15 mouse cellular contexts compared by ENCODE assay signal in genomic region chr14:51996231-51996841, GRCm38 (mm10). TPM values are rescaled to one million over a fixed set of nuclear protein-coding genes. Genes with fewer than 3 reads are reported as not detected.
DNase-seq lines count a peak whose midpoint lies in the region; ATAC-seq and TF ChIP-seq lines count a peak whose summit lies in the region.
"Had no signal": no experiment of that assay in that cellular context is flagged by ENCODE, and none has a peak within 500 bp of the region (broad histone marks: within the 10 kb centered on the region; RNA-seq: fewer than 3 reads in every experiment).

No protein-coding gene starts in this region.

- 84% methylated on average over 13 of the region's 13 CpGs for WGBS in kidney, adult 2 months
- 89% methylated on average over 13 of the region's 13 CpGs for WGBS in midbrain, embryonic 14.5 days
- 88% methylated on average over 13 of the region's 13 CpGs for WGBS in midbrain, embryonic 16.5 days

- no peak for ATAC-seq in CD4-positive, CD25-positive, alpha-beta regulatory T cell, adult 4 months
- ATAC-seq in midbrain, embryonic 14.5 days (ENCODE audit: low FRiP score, low TSS enrichment): no peak
- ATAC-seq in midbrain, embryonic 16.5 days: no peak
- ATAC-seq: activated CD4-positive, CD25-positive, alpha-beta regulatory T cell, adult 4 months had no signal

- TF ChIP-seq CTCF in kidney, adult 2 months (conservative IDR thresholded peaks at IDR 0.05; ENCODE audit: insufficient read depth, insufficient read length, low read depth, low read length): peak; percentile 34; the same call in 1 of the 2 replicates

- no peaks in the 10 kb centered on the region for H3K36me3 ChIP-seq in kidney, adult 2 months (ENCODE audit: control insufficient read depth, insufficient read depth, low read length)
- H3K36me3 ChIP-seq in midbrain, embryonic 14.5 days (ENCODE audit: control insufficient read depth, insufficient read depth, low read length): peaks cover 95% of the 10 kb centered on the region
- peaks cover 58% of the 10 kb centered on the region for H3K36me3 ChIP-seq in midbrain, embryonic 16.5 days (ENCODE audit: control insufficient read depth, insufficient read depth, low read length)

- peak; percentile 37 for DNase-seq in CD4-positive, CD25-positive, alpha-beta regulatory T cell, adult 2 months (ENCODE audit: low read depth, low spot score)
- no peak for DNase-seq in kidney, adult 2 months
- DNase-seq in kidney, postnatal 4 days: no peak
- DNase-seq in midbrain, embryonic 14.5 days: peak; percentile 50
- no peak for DNase-seq in frontal cortex, postnatal 25 days (ENCODE audit: low spot score in 2 of 2)
- no peak for DNase-seq in urinary bladder, postnatal 4 days (ENCODE audit: low spot score in 2 of 2)

- H3K4me3 ChIP-seq in kidney, adult 2 months (ENCODE audit: insufficient read depth, low read depth, low read length): no peak overlapping the region
- H3K4me3 ChIP-seq in midbrain, embryonic 14.5 days (replicated peaks; ENCODE audit: low read depth, low read length): no peak overlapping the region
- no peak overlapping the region for H3K4me3 ChIP-seq in midbrain, embryonic 16.5 days (ENCODE audit: low read depth, low read length)
- H3K4me3 ChIP-seq: embryonic facial prominence, embryonic 15.5 days; hindbrain, embryonic 13.5 days; limb, embryonic 15.5 days had no signal

- H3K9me3 ChIP-seq in midbrain, embryonic 14.5 days (ENCODE audit: control insufficient read depth, low read length): no peaks in the 10 kb centered on the region
- H3K9me3 ChIP-seq in midbrain, embryonic 16.5 days (replicated peaks; ENCODE audit: control insufficient read depth, low read length, poor library complexity, severe bottlenecking): no peaks in the 10 kb centered on the region
- H3K9me3 ChIP-seq: embryonic facial prominence, embryonic 15.5 days; hindbrain, embryonic 13.5 days; limb, embryonic 15.5 days had no signal

- no peak overlapping the region for H3K9ac ChIP-seq in midbrain, embryonic 14.5 days (replicated peaks; ENCODE audit: low read length)
- no peak overlapping the region for H3K9ac ChIP-seq in midbrain, embryonic 16.5 days (ENCODE audit: low read depth, low read length)
- H3K9ac ChIP-seq: embryonic facial prominence, embryonic 15.5 days; hindbrain, embryonic 13.5 days; limb, embryonic 15.5 days had no signal

- no peak for TF ChIP-seq POLR2A in kidney, adult 2 months (IDR thresholded peaks at IDR 0.05; ENCODE audit: low read depth, low read length)

- H3K27me3 ChIP-seq in kidney, adult 2 months (replicated peaks; ENCODE audit: control insufficient read depth, insufficient read depth, low read length): no peaks in the 10 kb centered on the region
- H3K27me3 ChIP-seq in midbrain, embryonic 14.5 days (ENCODE audit: control insufficient read depth, insufficient read depth, low read length): no peaks in the 10 kb centered on the region
- H3K27me3 ChIP-seq in midbrain, embryonic 16.5 days (ENCODE audit: control insufficient read depth, insufficient read depth, low read depth, low read length): no peaks in the 10 kb centered on the region
- H3K27me3 ChIP-seq: embryonic facial prominence, embryonic 15.5 days; hindbrain, embryonic 13.5 days; limb, embryonic 15.5 days had no signal

- H3K4me2 ChIP-seq in midbrain, embryonic 14.5 days (ENCODE audit: low read length): no peak overlapping the region
- H3K4me2 ChIP-seq in midbrain, embryonic 16.5 days (ENCODE audit: low read length): no peak overlapping the region
- H3K4me2 ChIP-seq: embryonic facial prominence, embryonic 15.5 days; hindbrain, embryonic 13.5 days; limb, embryonic 15.5 days had no signal

- no peak overlapping the region for H3K27ac ChIP-seq in kidney, adult 2 months (ENCODE audit: insufficient read depth, low read depth, low read length)
- no peak overlapping the region for H3K27ac ChIP-seq in midbrain, embryonic 14.5 days (replicated peaks; ENCODE audit: low read depth, low read length)
- no peak overlapping the region; the same call in 1 of the 2 replicates for H3K27ac ChIP-seq in midbrain, embryonic 16.5 days (ENCODE audit: low read length)
- H3K27ac ChIP-seq: embryonic facial prominence, embryonic 15.5 days; limb, embryonic 15.5 days had no signal

- no peaks in the 10 kb centered on the region for H3K4me1 ChIP-seq in kidney, adult 2 months (ENCODE audit: control insufficient read depth, insufficient read depth, low read length)
- H3K4me1 ChIP-seq in midbrain, embryonic 14.5 days (ENCODE audit: control insufficient read depth, insufficient read depth, low read length): no peaks in the 10 kb centered on the region
- H3K4me1 ChIP-seq in midbrain, embryonic 16.5 days (ENCODE audit: control insufficient read depth, insufficient read depth, low read length): no peaks in the 10 kb centered on the region
- H3K4me1 ChIP-seq: embryonic facial prominence, embryonic 15.5 days; hindbrain, embryonic 13.5 days; limb, embryonic 15.5 days had no signal

RNA-seq across cellular contexts. Expression of gene Arhgef40, which starts 11.8 kb away (rescaled TPM):
- under 1 TPM in 1 of 2 experiments, not detected in 1; 0.70 TPM for polyA plus RNA-seq in CD4-positive, CD25-positive, alpha-beta regulatory T cell, adult 4 months (2017; shearing (Covaris generic))
- 36.1 and 37.4 TPM in 2 replicates for polyA plus RNA-seq in kidney, adult 2 months (2012; rRNA removed)
- 72.8 and 75.8 TPM in 2 replicates for polyA plus RNA-seq in midbrain, embryonic 14.5 days (2014; fragmentation: Nextera tagmentation; extraction: Ambion mirVana)
- polyA plus RNA-seq in midbrain, embryonic 16.5 days (2015; fragmentation: Nextera tagmentation; extraction: Ambion mirVana): 78.0 and 79.7 TPM in 2 replicates
- polyA plus RNA-seq: activated CD4-positive, CD25-positive, alpha-beta regulatory T cell, adult 4 months had no signal

RNA-seq across cellular contexts. Expression of gene Tmem253, which starts 19.1 kb away (rescaled TPM):
- under 1 TPM in 1 of 2 experiments, not detected in 1; 0.63 TPM for polyA plus RNA-seq in CD4-positive, CD25-positive, alpha-beta regulatory T cell, adult 4 months (2017; shearing (Covaris generic))
- 2.4 and 2.5 TPM in 2 replicates for polyA plus RNA-seq in kidney, adult 2 months (2012; rRNA removed)
- 0.37 and 0.39 TPM in 2 replicates for polyA plus RNA-seq in midbrain, embryonic 14.5 days (2014; fragmentation: Nextera tagmentation; extraction: Ambion mirVana)
- 0.16 and 1.0 TPM in 2 replicates for polyA plus RNA-seq in midbrain, embryonic 16.5 days (2015; fragmentation: Nextera tagmentation; extraction: Ambion mirVana)

RNA-seq across cellular contexts. Expression of gene Zfp219, which starts 24.2 kb away (rescaled TPM):
- 1 to 10 TPM; 1.6 to 2.3 TPM for polyA plus RNA-seq in CD4-positive, CD25-positive, alpha-beta regulatory T cell, adult 4 months (2017; shearing (Covaris generic))
- polyA plus RNA-seq in kidney, adult 2 months (2012; rRNA removed): 43.2 and 61.8 TPM in 2 replicates
- 41.6 and 46.9 TPM in 2 replicates for polyA plus RNA-seq in midbrain, embryonic 14.5 days (2014; fragmentation: Nextera tagmentation; extraction: Ambion mirVana)
- 30.3 and 33.6 TPM in 2 replicates for polyA plus RNA-seq in midbrain, embryonic 16.5 days (2015; fragmentation: Nextera tagmentation; extraction: Ambion mirVana)

RNA-seq across cellular contexts. Expression of gene Olfr221, which starts 45.9 kb away (rescaled TPM):
- polyA plus RNA-seq in CD4-positive, CD25-positive, alpha-beta regulatory T cell, adult 4 months (2017; shearing (Covaris generic)): not detected
- polyA plus RNA-seq in kidney, adult 2 months (2012; rRNA removed): not detected in 2 replicates
- polyA plus RNA-seq in midbrain, embryonic 14.5 days (2014; fragmentation: Nextera tagmentation; extraction: Ambion mirVana): not detected in 2 replicates
- not detected in 2 replicates for polyA plus RNA-seq in midbrain, embryonic 16.5 days (2015; fragmentation: Nextera tagmentation; extraction: Ambion mirVana)
- polyA plus RNA-seq: activated CD4-positive, CD25-positive, alpha-beta regulatory T cell, adult 4 months; gonadal fat pad, adult 2 months; hindbrain, embryonic 13.5 days; limb, embryonic 15.5 days; stomach, embryonic 14.5 days; urinary bladder, adult 2 months had no signal

Comparison
In these comparisons a context has a peak if more than half of its experiments do, and no peak if none do; other contexts are left out.
1. DNase-seq: peak in CD4-positive, CD25-positive, alpha-beta regulatory T cell, adult 2 months (single experiment) and midbrain, embryonic 14.5 days (single experiment); none in kidney, adult 2 months (single experiment), kidney, postnatal 4 days (0 of 2), frontal cortex, postnatal 25 days (0 of 2) and urinary bladder, postnatal 4 days (0 of 2).
2. RNA of gene Arhgef40, which starts 11.8 kb away (polyA plus RNA-seq): 78.0 to 79.7 TPM in midbrain, embryonic 16.5 days, 72.8 to 75.8 TPM in midbrain, embryonic 14.5 days and 36.1 to 37.4 TPM in kidney, adult 2 months; 0.70 TPM in CD4-positive, CD25-positive, alpha-beta regulatory T cell, adult 4 months; every median in the first group is over 10 times any median in the second.